Mouse (Mus musculus): ENCODE measurements around the gene March2. TPM values are rescaled to one million over a fixed set of nuclear protein-coding genes. Genes with fewer than 3 reads are reported as not detected.
A peak's percentile ranks its signal among the peaks of the same experiment; 100 is the strongest.
"Not testable (repeated sequence)": the region's sequence is repeated elsewhere in the genome, so short reads cannot be mapped to it uniquely, and the experiment has no call there.

Gene March2
- 31.5 and 35.0 TPM in 2 replicates for total RNA-seq (2017)

- peak; percentile 99 for ATAC-seq (replicated peaks; ENCODE audit: low read depth, poor library complexity, severe bottlenecking)
Measured at GRCm38 (mm10) chr17:33718384-33718881, at the start of gene March2. Gene March2 (minus strand): TSS chr17:33718670.

GRCm38 (mm10) chr17:33766389-33766788 lies 47.9 kb upstream of the March2 start:
- ATAC-seq (replicated peaks; ENCODE audit: low read depth, poor library complexity, severe bottlenecking): no peak

- ATAC-seq (replicated peaks; ENCODE audit: low read depth, poor library complexity, severe bottlenecking): peak; percentile 93
Measured at GRCm38 (mm10) chr17:33760255-33761165, 42.0 kb upstream of the March2 start, which contains the start of gene Rab11b. Gene Rab11b (minus strand): TSS chr17:33760530.

GRCm38 (mm10) chr17:33759767-33760254 lies 41.3 kb upstream of the March2 start:
- ATAC-seq (replicated peaks; ENCODE audit: low read depth, poor library complexity, severe bottlenecking): peak; percentile 45

GRCm38 (mm10) chr17:33757231-33757630 lies 38.8 kb upstream of the March2 start:
- no peak for ATAC-seq (replicated peaks; ENCODE audit: low read depth, poor library complexity, severe bottlenecking)

GRCm38 (mm10) chr17:33756108-33756790 lies 37.8 kb upstream of the March2 start:
- ATAC-seq (replicated peaks; ENCODE audit: low read depth, poor library complexity, severe bottlenecking): no peak

GRCm38 (mm10) chr17:33755418-33756107 lies 37.1 kb upstream of the March2 start:
- ATAC-seq (replicated peaks; ENCODE audit: low read depth, poor library complexity, severe bottlenecking): no peak

GRCm38 (mm10) chr17:33754656-33755055 lies 36.2 kb upstream of the March2 start:
- ATAC-seq (replicated peaks; ENCODE audit: low read depth, poor library complexity, severe bottlenecking): no peak

GRCm38 (mm10) chr17:33752297-33752696 lies 33.8 kb upstream of the March2 start:
- ATAC-seq (replicated peaks; ENCODE audit: low read depth, poor library complexity, severe bottlenecking): no peak

GRCm38 (mm10) chr17:33751181-33751580 lies 32.7 kb upstream of the March2 start:
- no peak for ATAC-seq (replicated peaks; ENCODE audit: low read depth, poor library complexity, severe bottlenecking)

GRCm38 (mm10) chr17:33749451-33749850 lies 31.0 kb upstream of the March2 start:
- ATAC-seq (replicated peaks; ENCODE audit: low read depth, poor library complexity, severe bottlenecking): no peak

GRCm38 (mm10) chr17:33746011-33746410 lies 27.5 kb upstream of the March2 start:
- peak; percentile 82 for ATAC-seq (replicated peaks; ENCODE audit: low read depth, poor library complexity, severe bottlenecking)

- no peak for ATAC-seq (replicated peaks; ENCODE audit: low read depth, poor library complexity, severe bottlenecking)
Measured at GRCm38 (mm10) chr17:33744686-33745384, 26.4 kb upstream of the March2 start.

- no peak for ATAC-seq (replicated peaks; ENCODE audit: low read depth, poor library complexity, severe bottlenecking)
Measured at GRCm38 (mm10) chr17:33742420-33742819, 23.9 kb upstream of the March2 start.

GRCm38 (mm10) chr17:33733526-33733925 lies 15.1 kb upstream of the March2 start:
- not testable (repeated sequence) for ATAC-seq (replicated peaks; ENCODE audit: low read depth, poor library complexity, severe bottlenecking)

GRCm38 (mm10) chr17:33732556-33733083 lies 14.2 kb upstream of the March2 start:
- not testable (repeated sequence) for ATAC-seq (replicated peaks; ENCODE audit: low read depth, poor library complexity, severe bottlenecking)

- no peak for ATAC-seq (replicated peaks; ENCODE audit: low read depth, poor library complexity, severe bottlenecking)
Measured at GRCm38 (mm10) chr17:33729215-33729614, 10.7 kb upstream of the March2 start.

- ATAC-seq (replicated peaks; ENCODE audit: low read depth, poor library complexity, severe bottlenecking): no peak
Measured at GRCm38 (mm10) chr17:33728396-33728795, 9.9 kb upstream of the March2 start.

GRCm38 (mm10) chr17:33719736-33720378 lies 1.4 kb upstream of the March2 start:
- ATAC-seq (replicated peaks; ENCODE audit: low read depth, poor library complexity, severe bottlenecking): no peak
